Comparison of ENCODE assay signal across 22 mouse cellular contexts in genomic region chr12:17057110-17057509, GRCm38 (mm10). TPM values are rescaled to one million over a fixed set of nuclear protein-coding genes. Genes with fewer than 3 reads are reported as not detected.
DNase-seq lines count a peak whose midpoint lies in the region; ATAC-seq and TF ChIP-seq lines count a peak whose summit lies in the region.
"Had no signal": no experiment of that assay in that cellular context is flagged by ENCODE, and none has a peak within 500 bp of the region (broad histone marks: within the 10 kb centered on the region; RNA-seq: fewer than 3 reads in every experiment).

No protein-coding gene starts in this region.

- peak; percentile 77 for DNase-seq in brain, adult 2 months (ENCODE audit: low read depth, low spot score)
- DNase-seq in cerebellum, adult 8-10 months = no peak
- DNase-seq in frontal cortex, postnatal 25 days (ENCODE audit: low spot score in 2 of 2) = no peak
- DNase-seq: adrenal gland, adult 8-10 months; adrenal gland, postnatal 14 days; adrenal gland, postnatal 36 days; B cell, adult 2 months; cerebellum, adult 11 months; cerebellum, adult 18-20 months; cerebellum, adult 9-10 months; cerebellum, postnatal 10 days; cerebellum, postnatal 25 days; forebrain, postnatal 0 days had no signal

- H3K9me3 ChIP-seq in neural tube, embryonic 15.5 days (replicated peaks) = no peaks in the 10 kb centered on the region
- H3K9me3 ChIP-seq: embryonic facial prominence, embryonic 10.5 days; embryonic facial prominence, embryonic 12.5 days; forebrain, embryonic 13.5 days; forebrain, embryonic 15.5 days had no signal

- no peaks in the 10 kb centered on the region for H3K79me3 ChIP-seq in C2C12 (ENCODE audit: low read depth)

- no peak overlapping the region for H3ac ChIP-seq in C2C12 (ENCODE audit: control insufficient read depth, insufficient read length, low read depth)

- H3K4me1 ChIP-seq in olfactory bulb, adult 2 months (ENCODE audit: control insufficient read depth, insufficient read depth, low read length) = peaks cover 27% of the 10 kb centered on the region
- H3K4me1 ChIP-seq in neural tube, embryonic 15.5 days = peaks cover 14% of the 10 kb centered on the region
- H3K4me1 ChIP-seq: embryonic facial prominence, embryonic 12.5 days had no signal

- ATAC-seq in neural tube, embryonic 15.5 days (ENCODE audit: low FRiP score) = no peak
- ATAC-seq: activated CD4-positive, CD25-positive, alpha-beta regulatory T cell, adult 4 months; forebrain, embryonic 13.5 days; forebrain, embryonic 15.5 days; forebrain, postnatal 0 days; Patski had no signal

- no peaks in the 10 kb centered on the region for H3K79me2 ChIP-seq in C2C12 (ENCODE audit: control insufficient read depth, insufficient read depth)

- H3K9ac ChIP-seq in neural tube, embryonic 15.5 days (replicated peaks) = no peak overlapping the region
- H3K9ac ChIP-seq: embryonic facial prominence, embryonic 12.5 days; forebrain, embryonic 13.5 days; forebrain, embryonic 15.5 days; forebrain, postnatal 0 days had no signal

- TF ChIP-seq POLR2A in olfactory bulb, adult 2 months (IDR thresholded peaks at IDR 0.05; ENCODE audit: insufficient read depth, low read depth, low read length) = no peak

- no peaks in the 10 kb centered on the region for H3K36me3 ChIP-seq in C2C12 (ENCODE audit: control insufficient read depth, insufficient read depth)
- no peaks in the 10 kb centered on the region for H3K36me3 ChIP-seq in neural tube, embryonic 15.5 days
- H3K36me3 ChIP-seq: embryonic facial prominence, embryonic 10.5 days; embryonic facial prominence, embryonic 12.5 days; forebrain, embryonic 15.5 days had no signal

- H3K27me3 ChIP-seq in C2C12 (ENCODE audit: control insufficient read depth, insufficient read depth, insufficient read length) = no peaks in the 10 kb centered on the region
- no peaks in the 10 kb centered on the region for H3K27me3 ChIP-seq in neural tube, embryonic 15.5 days (replicated peaks)
- H3K27me3 ChIP-seq: embryonic facial prominence, embryonic 12.5 days; forebrain, embryonic 13.5 days; forebrain, embryonic 15.5 days; Patski had no signal

- H3K27ac ChIP-seq in olfactory bulb, adult 2 months (ENCODE audit: insufficient read depth, low read depth, low read length) = peak overlapping the region; percentile 71; the same call in 1 of the 2 replicates
- no peak overlapping the region for H3K27ac ChIP-seq in neural tube, embryonic 15.5 days (replicated peaks)
- H3K27ac ChIP-seq: embryonic facial prominence, embryonic 10.5 days; embryonic facial prominence, embryonic 12.5 days; forebrain, embryonic 13.5 days; forebrain, embryonic 15.5 days had no signal

- WGBS in olfactory bulb, adult 2 months = 25% methylated on average over 8 of the region's 8 CpGs
- 75% methylated on average over 8 of the region's 8 CpGs for WGBS in neural tube, embryonic 15.5 days

- H3K4me2 ChIP-seq in neural tube, embryonic 15.5 days = no peak overlapping the region
- H3K4me2 ChIP-seq: embryonic facial prominence, embryonic 12.5 days; forebrain, embryonic 13.5 days; forebrain, embryonic 15.5 days had no signal

- no peak for TF ChIP-seq CTCF in C2C12 (IDR thresholded peaks at IDR 0.05; ENCODE audit: control insufficient read depth, insufficient read depth, insufficient read length)
- TF ChIP-seq CTCF in olfactory bulb, adult 2 months (IDR thresholded peaks at IDR 0.05; ENCODE audit: insufficient read depth, low read depth, low read length) = no peak

- H3K4me3 ChIP-seq in C2C12 (ENCODE audit: insufficient read depth, poor library complexity, severe bottlenecking) = no peak overlapping the region
- no peak overlapping the region for H3K4me3 ChIP-seq in olfactory bulb, adult 2 months (ENCODE audit: insufficient read depth, low read depth, low read length)
- H3K4me3 ChIP-seq in neural tube, embryonic 15.5 days (replicated peaks) = no peak overlapping the region
- H3K4me3 ChIP-seq: embryonic facial prominence, embryonic 10.5 days; embryonic facial prominence, embryonic 12.5 days; forebrain, embryonic 13.5 days; forebrain, embryonic 15.5 days had no signal

TF ChIP-seq in C2C12, 6 proteins besides CTCF, POLR2A, EP300 and RAD21:
- TF ChIP-seq FOSL1 (IDR thresholded peaks at IDR 0.05; ENCODE audit: insufficient read depth, low read length, poor library complexity, severe bottlenecking) (peak; percentile 71), MAX (IDR thresholded peaks at IDR 0.05) (peak; percentile 56), USF1 (IDR thresholded peaks at IDR 0.05; ENCODE audit: low read depth) (no peak), MYOG (IDR thresholded peaks at IDR 0.05; ENCODE audit: control insufficient read depth, extremely low read depth, insufficient read length) (no peak), CEBPB (IDR thresholded peaks at IDR 0.05; ENCODE audit: low read depth) (no peak), MYOD1 (IDR thresholded peaks at IDR 0.05; ENCODE audit: control insufficient read depth, insufficient read length, low read depth) (no peak)
TF ChIP-seq in C2C12: peak in this region for 2.

RNA-seq across cellular contexts. Expression of gene 2410004P03Rik, which starts 45.6 kb away (rescaled TPM):
- 0.02 TPM for polyA plus RNA-seq in C2C12 (2012; fragmentation: generic; extraction: Trizol)
- not detected in 2 replicates for polyA plus RNA-seq in olfactory bulb, adult 2 months (2012; ENCODE audit: insufficient read depth, insufficient read length, low replicate concordance, missing spikeins)
- polyA plus RNA-seq in neural tube, embryonic 15.5 days (2015; fragmentation: Nextera tagmentation; extraction: Ambion mirVana) = 5.0 and 5.5 TPM in 2 replicates
- polyA plus RNA-seq: Patski had no signal

RNA-seq across cellular contexts. Expression of gene Pqlc3, which starts 56.9 kb away (rescaled TPM):
- polyA plus RNA-seq in C2C12 (2012; fragmentation: generic; extraction: Trizol) = 19.8 TPM
- polyA plus RNA-seq in olfactory bulb, adult 2 months (2012; ENCODE audit: insufficient read depth, insufficient read length, low replicate concordance, missing spikeins) = not detected in 2 replicates
- polyA plus RNA-seq in neural tube, embryonic 15.5 days (2015; fragmentation: Nextera tagmentation; extraction: Ambion mirVana) = 2.0 and 6.8 TPM in 2 replicates
